Mouse (Mus musculus): ENCODE measurements at regions not wholly inside any gene's neighbourhood (a gene's known extent, or its start where the extent isn't known, plus 50 kb on each side); places are given as distances from the start of the nearest gene placed in this dataset.

- no peak overlapping the region for H3K27ac ChIP-seq
- DNase-seq (ENCODE audit: low spot score in 2 of 2) = no peak
- H3K4me3 ChIP-seq = no peak overlapping the region
- TF ChIP-seq CTCF (conservative IDR thresholded peaks at IDR 0.05) = no peak
Observed at GRCm38 (mm10) chr14:36316418-36317111, 221.8 kb downstream of the 4930474N05Rik start.

- H3K4me3 ChIP-seq = no peak overlapping the region
- TF ChIP-seq CTCF (conservative IDR thresholded peaks at IDR 0.05) = no peak
- no peak for DNase-seq (ENCODE audit: low spot score in 2 of 2)
- no peak overlapping the region for H3K27ac ChIP-seq
Observed at GRCm38 (mm10) chr14:36328258-36328891, 233.7 kb downstream of the 4930474N05Rik start.

- H3K4me3 ChIP-seq = no peak overlapping the region
- no peak for DNase-seq (ENCODE audit: low spot score in 2 of 2)
- TF ChIP-seq CTCF (conservative IDR thresholded peaks at IDR 0.05) = no peak
- no peak overlapping the region for H3K27ac ChIP-seq
Observed at GRCm38 (mm10) chr14:36340832-36341231, 246.1 kb downstream of the 4930474N05Rik start.
